Mouse (Mus musculus) brown adipose tissue, adult 24 weeks (tissue): ENCODE data around the gene Ache. TPM values are rescaled to one million over a fixed set of nuclear protein-coding genes. Genes with fewer than 3 reads are reported as not detected.

Source experiments
- H3K27ac ChIP-seq: fragments of 200-500 bp; replicated peaks from 2 replicates; pipeline ENCODE4 v1.5.1; 2012; ENCODE audit warnings: low read depth, mild to moderate bottlenecking, low read length
- H3K4me1 ChIP-seq: fragments of 200-500 bp; 2 replicates; pipeline ENCODE4 v1.6.1; 2012; ENCODE audit warnings: low read length, mixed read lengths; ENCODE audit not compliant: control insufficient read depth, insufficient read depth, insufficient read length
- H3K4me3 ChIP-seq: fragments of 200-500 bp; 2 replicates; pipeline ENCODE4 v1.5.1; 2012; ENCODE audit warnings: low read depth, mild to moderate bottlenecking, low read length, moderate library complexity; ENCODE audit not compliant: insufficient read depth
- polyA plus RNA-seq: library from polyadenylated mRNA; stranded (reverse); fragments of >200 nt; gene quantifications from 2 replicates; pipeline ENCODE4 v1.2.4, GENCODE M21; 2012; ENCODE audit not compliant: missing spikeins, insufficient read depth, insufficient read length

Gene Ache
- polyA plus RNA-seq, 1 experiment: not detected

DNA sequence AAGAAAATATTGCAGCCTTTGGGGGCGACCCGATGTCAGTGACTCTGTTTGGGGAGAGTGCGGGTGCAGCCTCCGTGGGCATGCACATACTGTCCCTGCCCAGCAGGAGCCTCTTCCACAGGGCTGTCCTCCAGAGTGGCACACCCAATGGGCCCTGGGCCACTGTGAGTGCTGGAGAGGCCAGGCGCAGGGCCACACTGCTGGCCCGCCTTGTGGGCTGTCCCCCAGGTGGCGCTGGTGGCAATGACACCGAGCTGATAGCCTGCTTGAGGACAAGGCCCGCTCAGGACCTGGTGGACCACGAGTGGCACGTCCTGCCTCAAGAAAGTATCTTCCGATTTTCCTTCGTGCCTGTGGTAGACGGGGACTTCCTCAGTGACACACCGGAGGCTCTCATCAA lies 3.4 kb downstream of the Ache start:
- no peak overlapping the region for H3K4me3 ChIP-seq
- H3K27ac ChIP-seq: no peak overlapping the region
- H3K4me1 ChIP-seq: no peaks in the 10 kb centered on the region; the same call in 1 of the 2 replicates

GRCm38 (mm10) chr5:137291381-137291926 lies 4.1 kb downstream of the Ache start:
- H3K27ac ChIP-seq: no peak overlapping the region

GRCm38 (mm10) chr5:137293282-137293681 lies 6.0 kb downstream of the Ache start:
- no peaks in the 10 kb centered on the region; the same call in 1 of the 2 replicates for H3K4me1 ChIP-seq
- peak overlapping the region; percentile 70 for H3K4me3 ChIP-seq
- peak overlapping the region; percentile 65 for H3K27ac ChIP-seq

More at GRCm38 (mm10) chr5:137291381-137291926, 4.1 kb downstream of the Ache start:
- H3K4me3 ChIP-seq: no peak overlapping the region
- no peaks in the 10 kb centered on the region; the same call in 1 of the 2 replicates for H3K4me1 ChIP-seq

DNA sequence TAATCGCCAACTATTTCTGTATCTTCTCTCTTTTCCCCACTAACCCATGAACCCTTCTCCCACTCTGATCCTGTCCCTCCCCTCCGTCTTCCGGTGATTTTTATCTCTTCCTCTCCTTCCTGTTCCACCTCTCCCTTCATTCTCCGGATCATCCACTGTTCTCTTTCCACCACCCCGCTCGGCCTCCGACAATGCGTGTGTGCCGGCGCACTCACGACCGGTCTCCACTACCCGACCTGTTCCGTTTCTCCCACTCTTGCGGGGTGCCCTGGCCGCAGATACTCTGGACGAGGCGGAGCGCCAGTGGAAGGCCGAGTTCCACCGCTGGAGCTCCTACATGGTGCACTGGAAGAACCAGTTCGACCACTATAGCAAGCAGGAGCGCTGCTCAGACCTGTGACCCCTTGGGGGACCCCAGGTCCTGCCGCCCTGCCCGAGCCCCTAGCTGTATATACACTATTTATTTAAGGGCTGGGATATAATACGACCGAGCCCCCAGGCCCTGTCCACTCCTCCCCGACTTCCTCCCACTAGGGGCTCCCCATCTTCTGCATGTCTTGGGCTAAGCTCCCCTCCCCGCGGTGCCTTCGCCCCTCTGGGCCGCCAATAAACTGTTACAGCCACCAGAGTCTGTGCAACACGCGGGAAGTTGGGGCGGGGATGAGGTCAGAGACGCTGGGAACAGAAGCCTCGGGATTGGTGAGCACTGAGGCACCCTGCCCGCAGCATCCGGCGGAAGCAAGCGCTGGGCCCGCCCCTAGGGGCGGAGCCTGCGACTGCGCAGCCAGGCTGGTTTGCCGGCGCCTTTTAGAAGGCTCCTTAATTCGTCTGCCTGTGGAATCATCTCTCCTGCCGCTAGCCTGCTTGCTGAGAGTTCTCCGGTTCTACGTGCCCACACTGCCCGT lies 6.8 kb downstream of the Ache start, which contains the start of gene Ufsp1:
TSS of gene Ufsp1 (plus strand) at position 791 of the 905 bp plus-strand sequence.
- H3K4me1 ChIP-seq: no peaks in the 10 kb centered on the region; the same call in 1 of the 2 replicates
- H3K4me3 ChIP-seq: peak within 1 kb of the TSS; percentile 70
- peak within 1 kb of the TSS; percentile 65 for H3K27ac ChIP-seq

DNA sequence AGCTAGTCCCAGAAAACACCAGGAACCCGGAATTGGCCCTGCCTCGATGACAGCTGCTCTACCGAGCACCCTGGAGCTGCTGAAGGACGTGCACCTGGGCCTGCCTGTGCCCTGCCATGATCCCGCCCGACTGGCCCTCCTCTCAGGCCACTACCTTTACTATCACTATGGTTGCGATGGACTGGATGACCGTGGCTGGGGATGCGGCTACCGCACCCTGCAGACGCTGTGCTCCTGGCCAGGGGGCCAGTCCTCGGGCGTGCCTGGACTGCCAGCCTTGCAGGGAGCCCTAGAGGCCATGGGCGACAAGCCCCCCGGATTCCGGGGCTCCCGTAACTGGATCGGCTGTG lies 7.4 kb downstream of the Ache start:
- Histone ChIP-seq H3K27ac (peak overlapping the region; percentile 52; the same call in 1 of the 2 replicates), H3K4me3 (peak overlapping the region; percentile 66), H3K4me1 (no peaks in the 10 kb centered on the region; the same call in 1 of the 2 replicates)

DNA sequence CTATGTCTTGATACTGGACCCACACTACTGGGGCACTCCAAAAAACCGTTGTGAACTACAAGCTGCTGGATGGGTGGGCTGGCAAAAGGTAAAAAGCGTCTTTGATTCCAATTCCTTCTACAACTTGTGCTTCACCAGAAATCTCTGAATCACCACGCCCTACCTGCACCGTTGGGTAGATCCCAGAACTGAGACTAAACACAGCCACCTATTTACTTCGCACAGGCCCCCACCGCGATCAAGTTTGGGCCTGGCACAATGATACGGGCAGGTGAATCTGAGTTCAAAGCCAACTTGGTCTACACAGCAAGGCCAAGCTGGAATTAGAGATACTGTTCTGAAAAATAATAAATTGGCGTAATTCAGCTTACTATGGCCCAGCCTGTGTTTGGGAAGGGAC lies 8.0 kb downstream of the Ache start:
- peak overlapping the region; percentile 66 for H3K4me3 ChIP-seq
- H3K27ac ChIP-seq: no peak overlapping the region
- no peaks in the 10 kb centered on the region; the same call in 1 of the 2 replicates for H3K4me1 ChIP-seq

- no peak overlapping the region for H3K4me3 ChIP-seq
- H3K4me1 ChIP-seq: no peaks in the 10 kb centered on the region; the same call in 1 of the 2 replicates
- no peak overlapping the region for H3K27ac ChIP-seq
These were observed 8.4 kb downstream of the Ache start for GRCm38 (mm10) chr5:137295712-137296111.

GRCm38 (mm10) chr5:137297126-137297525 lies 9.8 kb downstream of the Ache start:
- Histone ChIP-seq H3K4me3 (no peak overlapping the region), H3K27ac (no peak overlapping the region), H3K4me1 (no peaks in the 10 kb centered on the region; the same call in 1 of the 2 replicates)

GRCm38 (mm10) chr5:137299240-137299639 lies 11.9 kb downstream of the Ache start:
- Histone ChIP-seq H3K4me1 (no peaks in the 10 kb centered on the region), H3K4me3 (no peak overlapping the region), H3K27ac (no peak overlapping the region)

DNA sequence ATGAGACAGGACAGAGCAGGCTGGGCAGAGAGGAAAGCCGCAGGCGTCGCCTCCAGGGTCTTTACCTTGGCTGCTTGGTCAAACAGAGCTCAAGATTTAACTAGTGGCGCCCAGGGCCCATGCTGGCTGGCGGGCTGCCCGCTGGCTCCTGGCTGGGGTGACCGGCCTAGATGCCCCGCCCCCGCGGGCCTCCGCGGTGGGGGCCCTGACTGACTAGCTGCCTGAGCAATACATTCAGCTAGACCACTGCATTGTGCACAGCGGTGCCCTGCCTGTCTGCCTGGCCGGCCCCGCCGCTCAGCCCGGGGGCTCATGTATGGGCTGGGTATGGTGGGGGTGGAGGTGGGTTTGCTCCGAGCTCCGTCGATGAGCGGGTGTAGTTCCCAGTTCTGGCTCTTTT lies 13.9 kb downstream of the Ache start:
- H3K4me1 ChIP-seq: peaks cover 5% of the 10 kb centered on the region; the same call in 1 of the 2 replicates
- no peak overlapping the region for H3K27ac ChIP-seq
- H3K4me3 ChIP-seq: no peak overlapping the region

DNA sequence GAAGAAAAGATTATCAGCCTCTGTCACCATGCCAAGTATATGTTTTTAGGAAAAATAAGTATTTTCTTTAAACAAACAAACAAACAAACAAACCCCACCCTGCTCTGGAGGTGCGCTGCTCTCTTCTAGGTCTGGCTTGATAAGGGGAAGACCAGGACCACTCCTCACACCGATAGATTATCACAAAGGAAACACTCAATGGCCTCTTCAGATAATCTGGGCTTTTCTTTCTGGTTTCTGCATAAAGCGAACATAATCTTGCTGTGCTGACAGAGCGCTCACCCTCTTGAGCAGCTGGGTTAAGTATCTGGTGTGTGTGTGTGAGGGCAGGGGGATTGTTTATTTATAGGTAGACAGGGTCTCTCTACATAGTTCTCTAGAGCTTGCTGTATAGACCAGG lies 16.3 kb downstream of the Ache start:
- Histone ChIP-seq H3K27ac (no peak overlapping the region), H3K4me1 (peaks cover 5% of the 10 kb centered on the region), H3K4me3 (no peak overlapping the region)

DNA sequence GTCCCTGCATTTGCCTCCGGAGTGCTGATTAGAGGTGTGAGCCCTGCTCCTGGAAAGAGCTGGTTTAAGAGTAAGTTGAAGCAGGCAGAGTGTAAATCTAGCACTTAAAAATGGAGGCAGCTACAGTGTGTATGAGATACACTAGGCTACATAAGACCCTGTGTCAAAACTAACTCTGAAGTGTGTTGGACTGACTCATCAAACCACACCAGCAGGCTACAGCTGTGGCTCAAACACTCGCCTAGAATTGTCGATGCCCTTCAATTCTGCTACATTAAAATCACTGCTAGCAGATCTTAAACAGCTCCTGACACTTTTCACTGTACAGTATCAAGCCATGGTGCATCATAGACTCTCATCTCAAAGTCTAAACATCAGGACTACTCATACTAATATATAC lies 16.8 kb downstream of the Ache start:
- no peak overlapping the region for H3K27ac ChIP-seq
- H3K4me3 ChIP-seq: no peak overlapping the region
- peaks cover 5% of the 10 kb centered on the region for H3K4me1 ChIP-seq

DNA sequence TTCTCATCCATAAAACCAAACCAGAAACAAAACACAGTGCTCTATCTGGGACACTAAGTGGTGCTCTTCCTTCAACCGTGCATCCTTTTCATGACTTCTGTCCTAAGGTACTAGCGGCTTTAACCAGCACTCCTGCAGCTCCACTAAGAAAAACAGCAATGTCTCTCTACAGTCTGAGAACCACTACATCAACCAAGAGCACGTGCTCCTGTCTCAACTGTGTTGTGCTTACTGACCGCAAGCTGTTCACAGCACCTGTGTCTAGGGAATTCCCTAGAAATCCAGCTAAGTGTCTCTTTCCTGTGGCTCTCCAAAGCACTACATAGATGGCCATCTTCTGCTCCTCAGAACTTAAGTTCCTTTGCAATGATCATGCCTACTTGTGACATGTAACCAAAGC lies 17.5 kb downstream of the Ache start:
- Histone ChIP-seq H3K27ac (no peak overlapping the region), H3K4me3 (no peak overlapping the region), H3K4me1 (peaks cover 5% of the 10 kb centered on the region)

GRCm38 (mm10) chr5:137305822-137306221 lies 18.5 kb downstream of the Ache start:
- Histone ChIP-seq H3K4me1 (peaks cover 5% of the 10 kb centered on the region), H3K4me3 (peak overlapping the region; percentile 10; the same call in 1 of the 2 replicates), H3K27ac (no peak overlapping the region)

DNA sequence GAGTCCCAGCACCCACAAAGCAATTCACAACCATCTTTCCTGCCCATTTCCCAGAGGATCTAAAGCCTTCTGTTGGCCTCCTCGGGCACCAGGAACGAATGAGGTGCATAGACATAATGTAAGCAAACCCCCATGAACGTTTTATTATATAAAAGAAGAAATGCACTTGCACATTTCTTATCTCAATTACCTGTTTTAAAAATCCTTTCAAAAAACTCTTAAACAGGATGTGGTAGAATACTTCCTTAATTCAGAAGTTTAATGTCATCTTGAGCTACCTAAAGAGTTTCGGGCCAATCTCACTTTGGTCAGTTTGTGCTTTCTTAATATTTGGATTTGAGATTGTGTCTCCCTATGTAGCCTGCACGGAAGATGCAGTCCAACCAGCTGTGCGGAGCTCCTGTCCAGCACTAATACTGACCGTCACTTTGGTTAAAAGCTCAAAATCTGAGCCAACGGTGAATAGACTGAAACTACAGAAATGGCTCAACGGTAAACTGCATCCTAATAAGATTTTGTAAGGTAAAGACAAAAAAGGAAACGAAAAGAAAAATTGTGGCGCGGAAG lies 19.2 kb downstream of the Ache start:
- peaks cover 5% of the 10 kb centered on the region for H3K4me1 ChIP-seq
- peak overlapping the region; percentile 98 for H3K4me3 ChIP-seq
- peak overlapping the region; percentile 56 for H3K27ac ChIP-seq
